23 mouse cellular contexts compared by ENCODE assay signal in the genomic region with DNA sequence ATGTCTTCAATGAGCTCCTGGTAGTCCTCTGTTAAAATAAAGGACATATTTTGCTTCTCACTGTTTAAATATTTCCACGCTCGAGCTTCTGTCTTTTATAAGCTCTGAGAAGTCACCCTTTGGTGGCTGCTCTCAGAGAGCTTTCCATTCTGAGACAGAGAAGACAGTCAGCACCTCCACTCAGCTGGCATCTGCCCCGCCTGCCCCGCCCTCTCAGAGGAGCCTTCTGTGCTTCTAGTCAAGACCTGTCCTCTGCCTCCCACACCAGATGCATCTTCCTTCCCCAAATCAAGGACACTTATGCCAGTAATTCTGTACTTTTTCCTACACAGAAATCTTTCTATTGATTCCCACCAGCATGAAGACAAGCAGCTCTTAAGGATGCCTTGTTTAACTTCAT. TPM values are rescaled to one million over a fixed set of nuclear protein-coding genes. Genes with fewer than 3 reads are reported as not detected.
"Had no signal": no experiment of that assay in that cellular context is flagged by ENCODE, and none has a peak within 500 bp of the region (broad histone marks: within the 10 kb centered on the region; RNA-seq: fewer than 3 reads in every experiment).

No protein-coding gene starts in this region.

- H3K27ac ChIP-seq: left cerebral cortex, adult 2 months; limb, embryonic 12.5 days; limb, embryonic 15.5 days; liver, embryonic 14.5 days; lung, embryonic 15.5 days; midbrain, embryonic 10.5 days; midbrain, embryonic 13.5 days; neural tube, embryonic 13.5 days; stomach, embryonic 15.5 days had no signal

- DNase-seq: kidney, adult 18-20 months; kidney, adult 9 months; kidney, postnatal 14 days; kidney, postnatal 4 days; left cerebral cortex, postnatal 4 days; lung, adult 18-20 months; right cerebral cortex, postnatal 25 days; spleen, adult 18-20 months; thymus, postnatal 25 days had no signal

- H3K4me3 ChIP-seq: left cerebral cortex, adult 2 months; limb, embryonic 12.5 days; limb, embryonic 15.5 days; lung, embryonic 15.5 days; megakaryocyte, embryonic 14.5 days; midbrain, embryonic 10.5 days; midbrain, embryonic 13.5 days; myocyte; neural tube, embryonic 13.5 days; stomach, embryonic 15.5 days had no signal

- ATAC-seq: intestine, embryonic 16.5 days; midbrain, embryonic 13.5 days; midbrain, embryonic 16.5 days had no signal

RNA-seq across cellular contexts. Expression of gene Nrip3, which starts 18.8 kb away (rescaled TPM):
- total RNA-seq: monocyte, adult 5-6 weeks had no signal
